Mouse (Mus musculus) ovary, postnatal 36 days (tissue): ENCODE data around the gene Coro1c.

Source experiments
- DNase-seq: peaks from one replicate; pipeline ENCODE4 v3.0.0; 2022; ENCODE audit warnings: low spot score, mixed read lengths

The Coro1c gene

DNA sequence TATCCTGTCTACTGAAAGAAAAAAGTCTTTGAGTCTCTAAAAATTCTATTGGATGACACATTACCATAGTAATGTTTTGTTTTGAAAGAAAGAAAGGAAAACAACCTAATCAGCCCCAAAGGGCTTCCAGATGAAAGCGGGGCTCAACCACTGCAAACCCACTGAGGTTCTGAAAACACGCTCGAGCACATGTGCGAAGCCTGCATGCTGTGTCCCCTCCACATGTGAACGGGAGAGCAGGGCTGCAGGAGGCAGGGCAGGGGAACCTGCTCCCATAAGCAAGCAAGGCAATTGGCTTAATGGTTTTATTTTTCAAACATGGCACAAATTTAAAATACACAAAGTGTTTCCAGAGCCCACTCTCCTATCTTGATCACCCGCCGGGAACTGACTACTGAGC is 51.9 kb downstream of the Coro1c start:
- no peak for DNase-seq

DNA sequence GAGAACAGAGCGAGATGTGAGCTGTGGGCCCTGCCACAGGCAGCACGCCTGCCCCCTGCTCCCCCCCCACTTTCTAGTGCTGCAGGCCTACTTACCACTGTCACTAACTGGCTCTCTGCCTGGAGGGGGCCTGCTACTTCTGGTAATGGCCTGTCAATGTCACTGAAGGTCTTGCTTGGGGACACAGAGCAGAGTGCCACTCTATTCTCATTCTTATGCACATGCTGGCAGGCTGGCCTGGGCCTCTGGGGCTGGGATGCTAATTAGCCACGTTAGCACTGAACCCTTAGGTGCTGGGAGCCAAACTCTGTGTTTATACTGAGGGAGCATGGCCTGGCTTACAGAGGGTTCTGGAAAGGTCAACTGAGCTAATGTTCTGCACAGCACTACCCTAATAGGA is 52.9 kb downstream of the Coro1c start:
- DNase-seq: no peak

DNA sequence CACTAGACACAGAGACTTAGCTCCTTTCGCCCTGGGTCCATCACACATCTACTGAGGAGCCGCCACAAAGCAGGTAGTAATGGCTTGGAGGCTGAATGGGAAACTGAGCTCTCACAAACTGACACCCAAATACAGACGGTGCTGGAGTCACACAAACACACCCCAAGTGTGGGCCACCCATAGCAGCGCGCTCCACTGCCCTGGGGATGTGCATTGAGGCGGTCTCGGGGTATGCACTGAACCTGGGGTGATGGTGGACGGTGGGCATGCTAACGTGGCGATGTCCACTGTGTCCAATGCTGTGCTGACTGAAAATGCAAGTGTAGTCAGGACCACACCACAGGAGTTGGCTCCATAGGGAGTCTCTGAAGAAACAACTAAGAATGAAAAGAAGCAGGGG is 53.4 kb downstream of the Coro1c start:
- no peak for DNase-seq

DNA sequence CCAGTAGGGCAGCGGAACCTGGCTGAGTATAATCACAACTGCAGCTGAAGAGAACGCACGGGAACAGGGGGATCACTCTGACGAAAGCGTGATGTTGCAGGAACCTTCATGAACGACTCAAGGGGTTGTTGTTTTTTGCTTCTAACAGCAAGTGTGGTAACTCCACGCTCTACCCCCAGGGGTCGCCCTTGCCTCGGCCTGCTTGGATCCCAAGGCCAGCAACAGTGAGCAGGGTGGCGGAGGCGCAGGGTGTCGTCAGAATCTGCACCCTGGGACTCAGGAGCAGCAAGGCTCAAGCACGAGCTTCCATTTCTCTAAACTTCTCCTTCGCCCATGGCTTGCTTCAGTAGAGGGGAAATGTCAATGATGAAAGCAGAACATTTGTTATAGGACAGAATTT is 54.1 kb downstream of the Coro1c start:
- peak; percentile 84 for DNase-seq

DNA sequence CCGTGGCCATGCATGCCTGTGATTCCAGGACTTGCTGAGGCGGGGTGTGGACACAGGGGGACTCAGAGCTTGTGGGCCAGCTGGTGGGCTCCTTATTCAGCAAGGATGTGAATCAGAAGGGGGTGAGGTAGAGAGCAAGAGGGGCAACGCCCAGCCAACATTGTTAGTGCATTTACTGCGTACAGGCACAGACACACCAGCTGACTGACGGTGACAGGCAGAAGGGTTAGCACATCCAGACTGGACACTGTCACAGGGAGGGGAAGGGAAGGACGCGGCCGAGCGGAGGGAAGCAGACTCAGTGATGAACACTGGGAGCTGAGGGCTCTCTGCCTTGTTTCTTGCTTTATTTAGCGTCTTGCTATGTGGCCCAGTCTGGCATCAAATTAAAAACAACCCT is 55.0 kb downstream of the Coro1c start:
- no peak for DNase-seq

DNA sequence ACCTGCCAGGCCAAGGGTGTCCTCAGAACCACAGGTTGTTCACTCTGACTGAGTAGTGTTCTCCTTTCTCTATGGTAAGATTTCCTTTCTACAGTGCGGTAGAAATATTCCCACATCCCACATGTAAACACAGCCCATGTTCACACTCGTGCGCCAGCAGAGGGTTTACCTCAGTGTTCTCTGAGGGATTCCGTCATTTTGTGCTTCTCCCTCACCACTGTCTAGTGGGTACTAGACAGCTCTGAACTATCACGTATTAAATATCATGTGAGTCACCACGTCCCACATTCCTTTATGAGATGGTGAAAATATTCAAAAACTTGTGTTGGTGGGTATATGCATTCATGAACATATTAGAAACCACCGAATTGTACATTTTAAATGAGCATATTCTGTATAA is 56.1 kb downstream of the Coro1c start:
- no peak for DNase-seq

DNA sequence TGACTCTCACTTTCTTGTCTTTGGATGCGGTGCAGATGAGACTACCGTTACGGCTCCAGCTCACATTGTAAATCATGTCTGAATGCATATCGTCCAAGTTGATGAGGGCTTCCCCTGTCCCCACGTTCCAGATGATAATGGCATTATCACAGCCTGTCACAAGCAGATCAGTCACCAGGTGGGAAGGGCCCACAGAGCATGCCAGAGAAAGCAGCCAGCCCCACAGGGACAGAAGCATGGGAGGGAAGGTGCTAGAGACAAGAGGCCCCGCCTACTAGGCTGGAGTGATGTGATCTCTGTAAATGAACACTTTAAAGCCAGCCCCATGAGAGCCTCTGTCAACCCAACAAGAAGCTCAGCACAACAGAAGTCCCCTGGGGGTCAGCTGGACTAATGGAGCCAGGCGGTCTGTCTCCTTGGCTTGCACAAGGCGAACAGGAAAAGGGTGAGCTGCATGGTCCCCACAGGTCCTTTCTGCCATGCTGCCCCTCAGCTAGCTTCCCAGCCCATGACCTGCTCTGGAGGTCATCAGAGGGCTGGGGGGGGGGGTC is 57.8 kb downstream of the Coro1c start:
- no peak for DNase-seq

DNA sequence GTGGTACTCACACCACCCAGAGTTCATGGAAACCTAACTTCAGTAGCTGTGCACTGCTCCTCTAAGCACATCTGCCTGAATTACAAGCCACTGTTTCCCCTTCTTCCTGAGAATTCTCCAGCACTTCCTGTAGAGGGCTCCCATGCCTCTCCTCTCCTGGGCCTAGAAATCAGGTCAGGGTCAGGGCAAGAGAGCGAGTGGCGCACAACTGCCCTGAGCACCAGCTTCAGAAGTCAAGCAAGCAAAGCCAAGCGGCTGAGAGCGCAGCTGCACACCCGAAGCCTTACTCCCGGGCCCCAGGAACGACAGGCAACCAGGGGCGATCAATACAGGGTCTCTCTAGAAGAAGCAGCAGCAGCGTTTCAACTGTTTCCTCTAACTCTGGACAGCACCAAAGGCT is 60.9 kb downstream of the Coro1c start:
- no peak for DNase-seq

DNA sequence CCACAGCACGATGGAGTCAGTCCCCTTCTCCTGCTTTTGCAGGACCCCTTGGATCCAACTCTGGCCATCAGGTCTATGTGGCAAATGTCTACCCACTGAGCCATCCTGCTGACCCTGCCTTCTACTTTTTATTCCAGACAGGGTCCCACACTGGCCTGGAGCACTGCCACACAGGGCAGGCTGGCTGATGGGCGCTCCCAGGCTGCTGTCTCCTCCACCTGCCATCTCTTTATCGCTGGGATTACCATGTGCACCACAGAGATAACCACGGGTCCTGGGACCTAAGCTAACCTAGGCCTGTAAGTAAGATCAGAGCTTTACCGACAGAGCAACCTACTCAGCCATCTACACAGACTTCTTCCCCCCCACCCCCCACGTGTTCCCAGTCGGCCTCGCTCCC is 61.9 kb downstream of the Coro1c start:
- no peak for DNase-seq

DNA sequence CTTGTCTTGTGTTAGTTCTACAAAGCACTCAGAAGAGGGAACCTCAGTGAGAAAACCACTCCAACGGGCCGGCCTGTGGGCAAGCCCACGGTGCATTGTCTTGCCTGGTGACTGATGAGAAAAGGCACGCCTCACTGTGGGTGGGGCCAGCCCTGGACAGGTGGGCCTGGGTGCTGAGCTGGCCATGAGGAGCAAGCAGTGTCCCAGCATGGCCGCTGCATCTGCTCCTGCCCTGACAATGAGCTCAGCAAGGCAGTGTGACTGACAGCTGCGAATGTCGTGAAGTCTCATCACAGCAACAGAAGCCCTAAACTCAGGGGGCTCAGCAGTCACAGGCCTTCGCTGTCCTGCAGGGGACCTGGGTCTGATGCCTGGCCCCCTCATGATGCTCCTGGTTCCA is 62.9 kb downstream of the Coro1c start:
- no peak for DNase-seq

DNA sequence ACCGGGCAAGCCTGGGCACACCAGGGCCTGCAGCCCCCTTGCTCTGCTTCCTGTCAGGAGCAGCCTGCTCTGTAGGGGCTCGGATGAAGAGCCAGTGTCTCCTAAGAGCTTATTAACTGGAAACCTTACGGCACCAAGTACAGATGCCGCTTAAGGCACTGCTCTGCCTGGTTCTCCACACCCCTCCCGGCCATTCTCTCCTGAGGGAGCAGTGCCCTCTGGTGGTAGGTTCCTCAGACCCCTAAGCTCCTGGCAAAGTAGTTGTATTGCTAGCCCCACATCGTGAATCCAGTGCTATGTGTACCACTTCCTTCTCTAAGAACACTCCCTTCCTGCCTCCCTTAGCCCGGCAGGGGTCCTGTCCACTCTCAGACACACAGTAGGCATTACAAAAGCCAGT is 63.8 kb downstream of the Coro1c start:
- peak; percentile 76 for DNase-seq

DNA sequence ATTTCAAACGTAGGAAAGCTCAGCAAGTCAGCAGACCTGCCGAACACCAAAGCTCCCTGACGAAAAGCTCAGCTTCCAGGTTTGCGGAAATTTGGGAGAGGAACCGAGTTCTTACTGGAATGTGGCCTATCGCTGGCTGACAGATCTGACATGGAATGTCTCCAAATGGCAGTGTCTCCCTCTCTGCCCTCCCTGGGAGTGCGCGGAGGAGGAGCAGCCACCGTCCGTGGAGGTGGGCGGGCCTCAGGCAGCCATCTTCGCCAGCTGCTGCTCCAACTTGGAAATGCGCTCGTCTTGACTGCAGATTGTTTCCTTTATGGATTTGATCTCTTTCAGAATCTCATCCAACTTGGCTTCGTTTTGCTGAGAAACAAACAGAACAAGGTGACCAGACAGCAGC is 64.5 kb downstream of the Coro1c start:
- DNase-seq: peak; percentile 51

DNA sequence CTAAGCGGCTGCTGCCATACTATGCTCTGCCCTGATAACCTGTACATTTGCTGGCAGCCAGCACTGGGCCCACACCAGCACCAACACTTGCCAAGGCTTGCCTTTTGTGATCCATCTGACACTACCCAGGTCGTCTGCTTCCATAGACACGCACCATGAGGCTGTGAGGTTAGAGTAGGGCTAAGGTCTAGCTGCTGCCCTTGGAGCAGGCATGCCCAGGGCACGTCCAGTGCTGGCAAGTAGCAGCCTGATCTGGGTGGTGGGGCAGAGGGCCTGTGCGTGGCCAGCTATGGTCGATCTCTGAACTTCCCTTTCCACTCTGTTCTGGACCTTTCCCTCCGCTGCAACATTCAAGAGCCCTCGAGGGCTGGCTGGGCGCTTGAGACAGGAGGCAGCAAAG is 65.7 kb downstream of the Coro1c start:
- DNase-seq: no peak

DNA sequence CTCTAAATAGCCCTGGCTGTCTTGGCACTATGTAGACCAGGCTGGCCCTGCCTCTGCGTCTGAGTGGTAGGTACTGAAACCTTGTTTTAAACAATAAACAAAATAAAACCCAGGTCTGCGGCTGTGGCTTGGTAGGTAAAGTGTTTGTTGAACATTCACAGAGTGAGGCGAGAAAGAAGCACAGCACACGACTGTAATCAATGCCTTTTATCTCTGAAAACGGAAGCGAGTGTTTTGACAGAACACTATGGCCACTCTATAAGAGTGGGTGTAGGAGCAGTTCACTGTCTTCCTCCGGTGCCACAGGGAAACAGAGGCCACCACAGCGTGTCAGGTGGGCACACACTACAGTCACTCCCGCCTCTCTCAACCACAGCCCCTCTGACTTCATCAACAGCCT is 66.3 kb downstream of the Coro1c start:
- DNase-seq: no peak

DNA sequence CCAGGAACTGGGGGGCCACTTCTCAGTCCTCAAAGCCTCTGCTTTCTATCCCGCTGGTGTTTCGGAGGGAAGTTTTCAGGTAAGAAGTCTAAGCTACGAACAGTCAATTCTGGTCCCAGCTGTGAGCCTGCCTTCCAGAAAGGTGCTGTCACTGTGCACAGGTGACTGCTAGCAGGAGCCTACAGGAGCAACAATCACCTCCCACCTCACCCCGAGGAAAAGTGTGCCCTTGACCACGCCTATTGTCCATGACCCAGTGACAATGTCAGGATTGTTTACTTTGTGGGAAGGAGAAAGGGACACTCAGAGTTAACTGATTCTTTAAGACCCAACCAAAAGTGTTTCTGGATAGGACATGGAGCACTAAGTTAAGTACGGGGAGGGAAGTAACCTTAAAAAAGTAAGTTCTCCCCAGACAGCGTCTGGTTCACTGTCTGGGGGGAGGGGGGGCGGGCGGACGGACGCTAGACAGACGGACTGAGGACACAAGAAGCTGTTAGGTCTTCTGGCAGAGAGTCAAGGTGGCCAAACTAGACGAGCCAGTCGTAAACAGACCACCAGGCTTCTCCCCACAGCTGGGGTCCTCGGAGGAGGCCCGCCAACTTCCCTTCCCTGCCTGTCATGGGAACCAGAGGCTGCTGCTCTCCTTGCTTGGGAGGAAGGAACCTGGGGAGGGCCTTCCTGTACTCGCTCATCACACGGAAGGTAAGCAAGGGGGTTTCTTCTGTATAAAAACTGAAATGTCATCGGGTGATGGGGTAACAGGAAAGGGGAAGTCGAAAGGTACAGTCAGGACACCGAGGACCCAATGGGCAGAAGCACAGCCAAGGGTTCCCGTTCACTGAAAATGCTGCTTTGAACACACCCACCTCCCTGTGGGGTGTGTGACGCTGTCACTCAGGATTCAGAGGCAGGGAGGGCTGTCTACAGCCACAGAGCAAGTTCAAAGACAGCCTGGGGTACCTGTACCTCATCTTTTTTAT is 67.0 kb downstream of the Coro1c start:
- DNase-seq: no peak

DNA sequence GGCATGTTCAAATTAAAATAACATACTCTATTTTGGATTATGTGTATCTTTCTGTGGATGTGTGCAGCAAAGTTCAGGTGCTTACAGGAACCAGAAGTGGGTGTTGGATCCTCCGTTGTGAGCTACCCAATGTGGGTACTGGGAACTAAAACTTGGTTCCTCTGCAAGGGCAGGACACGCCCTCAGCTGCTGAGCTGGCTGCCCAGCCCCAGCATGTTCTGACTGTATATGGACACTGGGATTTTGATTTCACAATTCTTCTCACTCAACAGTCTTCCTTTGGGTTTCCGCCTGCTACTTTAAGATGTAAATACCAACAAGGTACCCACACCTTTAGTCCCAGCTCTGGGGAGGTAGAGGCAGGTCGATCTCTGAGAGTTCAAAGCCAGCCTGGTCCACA is 68.1 kb downstream of the Coro1c start:
- DNase-seq: no peak

DNA sequence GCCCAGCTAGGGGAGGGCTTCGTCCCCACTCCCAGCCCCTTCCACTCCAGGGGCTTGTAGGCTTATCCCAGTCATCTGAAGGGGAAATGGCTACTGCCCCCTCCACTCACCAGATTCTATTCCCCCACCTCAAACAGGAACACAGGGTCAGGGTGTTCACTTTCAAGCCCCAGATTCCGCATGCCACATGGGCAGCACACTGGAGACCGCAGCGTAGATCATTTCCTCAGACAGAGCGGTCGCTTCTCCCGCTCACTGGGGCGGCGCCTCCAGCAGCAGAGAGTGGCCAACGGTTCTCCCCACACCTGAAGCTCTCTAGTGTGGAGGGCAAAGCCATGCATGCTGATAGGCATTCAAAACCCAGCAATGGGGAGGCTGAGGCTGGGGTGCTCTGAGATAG is 71.6 kb downstream of the Coro1c start:
- DNase-seq: no peak

DNA sequence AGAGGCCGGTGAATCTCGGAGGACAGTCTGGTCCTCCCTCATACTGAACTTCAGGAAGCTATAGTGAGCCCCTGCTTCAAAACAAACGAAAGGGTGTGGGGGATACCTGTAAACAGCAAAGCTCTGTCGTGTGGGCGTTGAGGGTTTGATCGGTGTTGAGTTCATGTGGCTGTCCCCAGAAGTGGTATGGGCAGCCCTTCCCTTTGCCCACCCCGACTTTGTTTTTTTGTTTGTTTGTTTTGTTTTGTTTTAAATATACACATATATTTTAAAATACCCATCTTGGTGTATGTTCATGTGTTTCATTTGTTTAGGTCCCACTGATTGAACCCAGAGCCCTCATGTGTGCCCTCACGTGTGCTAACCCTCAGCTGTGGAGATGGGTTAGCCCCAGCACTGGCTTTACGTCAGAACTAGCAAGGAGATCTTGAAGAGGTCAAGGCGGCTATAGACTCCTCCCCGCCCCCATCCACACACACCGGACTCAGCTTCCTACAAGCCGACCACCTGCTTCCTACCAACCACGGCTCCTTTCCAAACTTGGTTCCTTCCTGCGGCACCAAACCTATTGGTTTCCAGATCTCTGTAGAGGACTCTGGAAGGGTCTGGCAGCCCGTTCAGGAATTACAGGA is 75.1 kb downstream of the Coro1c start:
- no peak for DNase-seq

DNA sequence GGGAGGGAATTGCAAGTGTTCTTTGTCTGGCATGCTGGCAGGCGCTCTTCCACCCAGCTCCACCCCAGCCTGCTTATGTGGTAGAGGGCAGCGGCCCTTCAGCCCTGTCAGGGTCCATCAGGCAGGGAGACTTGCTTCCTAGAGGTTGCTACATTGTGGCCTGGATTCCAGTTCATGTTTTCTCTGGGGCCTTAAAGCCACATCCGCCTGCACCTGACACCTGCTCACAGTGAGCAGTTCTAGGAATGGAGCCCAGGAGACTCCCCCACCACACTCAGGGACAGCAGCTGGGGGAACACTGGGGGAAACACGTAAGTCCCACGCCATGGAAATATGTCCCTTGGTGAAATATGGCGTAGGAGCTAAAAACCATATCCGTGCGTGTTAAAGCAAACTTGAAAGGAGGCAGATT is 76.1 kb downstream of the Coro1c start, which contains the start of gene Selplg:
TSS of gene Selplg (minus strand) at position 155 of the 412 bp plus-strand sequence.
- no peak for DNase-seq

DNA sequence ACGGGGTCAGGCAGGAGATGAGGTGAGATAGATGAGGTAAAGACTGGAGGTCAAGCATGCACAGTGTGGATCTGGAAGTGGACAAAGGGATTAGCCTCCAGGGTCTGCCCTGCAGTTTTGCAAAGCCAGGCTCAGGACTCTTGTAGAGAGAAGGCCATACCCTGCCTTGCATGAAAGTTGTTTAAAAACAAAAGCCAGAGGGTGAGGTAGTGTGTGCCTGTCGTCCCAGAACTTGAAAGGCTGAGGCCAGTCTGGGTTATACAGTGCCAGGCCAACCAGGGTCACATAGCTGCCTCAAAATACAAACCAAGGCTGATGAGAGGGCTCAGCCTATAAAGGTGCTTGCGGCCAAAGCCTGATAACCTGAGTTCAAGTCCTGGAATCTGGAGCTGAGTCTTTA is 76.8 kb downstream of the Coro1c start:
- DNase-seq: no peak

DNA sequence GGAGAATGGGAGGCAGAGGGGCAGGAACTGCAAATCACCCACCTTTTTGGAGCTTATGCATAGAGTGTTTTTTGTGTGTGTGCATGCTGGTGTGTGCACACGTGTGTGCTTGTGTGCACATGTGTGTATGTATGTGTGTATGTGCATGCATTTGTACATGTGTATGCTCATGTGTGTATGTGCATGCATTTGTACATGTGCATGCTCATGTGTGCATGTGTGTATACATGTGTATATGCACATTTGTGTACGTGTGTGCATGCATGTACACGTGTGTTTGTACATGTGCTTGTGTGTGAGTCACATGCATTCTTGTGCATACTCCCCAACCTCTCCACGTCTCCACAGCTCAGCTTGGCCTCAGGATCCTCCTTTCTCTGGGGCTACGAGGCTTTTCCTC is 77.8 kb downstream of the Coro1c start:
- DNase-seq: no peak

DNA sequence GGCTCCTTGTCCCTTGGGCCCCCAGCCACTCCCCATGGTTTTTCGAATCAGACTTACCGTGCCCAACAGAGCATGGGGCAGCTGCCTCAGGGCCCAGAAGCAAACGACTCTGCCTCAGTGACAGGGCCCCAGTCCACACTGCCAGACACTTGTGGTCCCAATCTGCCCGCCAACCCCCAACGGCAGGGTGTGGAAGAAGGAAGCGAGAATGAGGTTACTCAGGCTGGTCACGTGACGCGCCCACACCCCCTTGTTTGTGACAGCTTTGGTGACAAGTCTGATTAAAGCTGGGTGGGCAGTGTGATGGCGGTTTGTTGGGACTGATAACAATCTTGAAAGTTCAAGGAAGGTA is 78.3 kb downstream of the Coro1c start:
- DNase-seq: no peak

DNA sequence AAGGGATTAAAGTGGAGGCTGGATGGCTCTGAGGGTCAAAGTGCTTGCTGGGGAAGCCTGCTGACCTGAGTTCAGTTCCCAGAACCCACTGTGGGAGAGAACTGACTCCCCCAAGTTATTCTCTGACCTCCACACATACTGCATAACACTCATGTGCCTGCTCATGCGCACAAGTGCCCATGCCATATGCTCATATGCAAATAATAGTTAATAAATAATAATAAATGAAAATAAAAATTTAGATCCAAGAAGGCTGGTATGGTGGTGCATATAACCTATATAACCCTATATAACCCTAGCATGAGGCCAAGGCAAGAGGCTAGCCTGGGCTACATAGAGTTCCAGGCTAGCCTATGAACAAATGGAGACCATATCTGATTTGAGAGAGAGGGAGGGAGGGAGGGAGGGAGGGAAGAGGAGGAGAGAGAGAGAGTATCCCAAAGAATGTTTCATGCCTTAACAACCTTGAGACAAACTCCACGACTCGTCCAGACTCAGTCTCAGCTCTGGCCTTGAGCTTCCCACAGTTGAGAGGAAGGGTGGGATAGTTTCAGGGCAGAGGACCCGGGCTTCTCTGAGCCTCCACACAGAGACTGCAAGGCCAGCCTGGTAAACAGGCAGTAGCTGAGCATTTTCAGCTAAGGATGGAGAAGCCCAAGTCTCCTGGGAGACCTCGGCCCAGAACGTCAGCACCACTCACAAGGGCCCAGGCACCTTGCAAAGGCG is 78.8 kb downstream of the Coro1c start:
- DNase-seq: no peak
